Mouse (Mus musculus) limb, embryonic 15.5 days (tissue): ENCODE data around the gene Fam110a. TPM values are rescaled to one million over a fixed set of nuclear protein-coding genes. Genes with fewer than 3 reads are reported as not detected.

Experiments
- ATAC-seq: fragments of 200-750 bp; cut with Nextera tagmentation; 2 replicates; pipeline ENCODE4 v1.8.0; 2017; ENCODE audit warnings: low read depth, moderate TSS enrichment; ENCODE audit not compliant: insufficient number of reproducible peaks, low FRiP score, low TSS enrichment
- H3K27ac ChIP-seq: fragments of 300-500 bp; sonication (generic); 2 replicates; pipeline ENCODE4 v1.5.1; 2015; ENCODE audit warnings: moderate library complexity, mild to moderate bottlenecking, inconsistent platforms
- H3K27me3 ChIP-seq: fragments of 300-500 bp; sonication (generic); 2 replicates; pipeline ENCODE4 v1.6.1; 2015; ENCODE audit warnings: inconsistent platforms
- H3K36me3 ChIP-seq: fragments of 300-500 bp; sonication (generic); 2 replicates; pipeline ENCODE4 v1.6.1; 2015; ENCODE audit warnings: inconsistent platforms
- H3K4me1 ChIP-seq: fragments of 300-500 bp; sonication (generic); 2 replicates; pipeline ENCODE4 v1.6.1; 2015; ENCODE audit warnings: inconsistent platforms
- H3K4me2 ChIP-seq: fragments of 300-500 bp; sonication (generic); 2 replicates; pipeline ENCODE4 v1.6.1; 2015; ENCODE audit warnings: mild to moderate bottlenecking, inconsistent platforms
- H3K4me3 ChIP-seq: fragments of 300-500 bp; sonication (generic); 2 replicates; pipeline ENCODE4 v1.5.1; 2015; ENCODE audit warnings: mild to moderate bottlenecking, inconsistent platforms
- H3K9ac ChIP-seq: fragments of 300-500 bp; sonication (generic); 2 replicates; pipeline ENCODE4 v1.6.1; 2015; ENCODE audit warnings: inconsistent platforms
- H3K9me3 ChIP-seq: fragments of 300-500 bp; sonication (generic); 2 replicates; pipeline ENCODE4 v1.6.1; 2016; ENCODE audit warnings: inconsistent platforms
- WGBS: fragments of 180-500 bp; shearing (Covaris S2); methylation state at CpG from one replicate; pipeline ENCODE4 v1.1.7; 2015; 5-methylcytosine and 5-hydroxymethylcytosine counted together
- polyA plus RNA-seq: library from polyadenylated mRNA; unstranded; fragments of >200 nt; fragmentation: Nextera tagmentation; extraction: Ambion mirVana; gene quantifications from 2 replicates; pipeline ENCODE4 v1.2.1, GENCODE M21; 2015

Gene Fam110a
- polyA plus RNA-seq, 1 experiment from 2014 or later, result 23.3 TPM

DNA sequence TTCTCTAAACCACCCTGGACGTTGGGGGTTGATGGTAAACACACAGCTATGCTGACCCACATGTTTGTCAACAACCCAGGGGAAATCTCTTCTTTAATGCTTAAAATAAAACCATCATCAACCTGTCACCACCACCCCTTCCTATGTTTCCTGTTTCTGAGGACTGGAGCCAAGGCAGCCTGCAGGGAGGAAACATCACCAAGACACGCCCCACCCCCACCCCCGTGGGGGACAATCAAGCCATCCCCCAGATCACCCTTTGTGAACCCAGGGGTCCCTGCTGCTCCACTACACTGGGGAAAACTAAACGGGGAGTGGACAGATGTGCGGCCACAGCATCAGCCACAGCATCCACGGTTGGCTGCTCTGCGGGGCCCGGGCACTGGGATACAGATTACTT lies 11.6 kb downstream of the Fam110a start:
- Histone ChIP-seq H3K4me3 (no peak overlapping the region), H3K9me3 (no peaks in the 10 kb centered on the region), H3K4me1 (peaks cover 50% of the 10 kb centered on the region), H3K27me3 (peaks cover 7% of the 10 kb centered on the region), H3K9ac (no peak overlapping the region), H3K27ac (no peak overlapping the region), H3K4me2 (no peak overlapping the region), H3K36me3 (peaks cover 9% of the 10 kb centered on the region; the same call in 1 of the 2 replicates)
- 78% methylated on average over 8 of the region's 8 CpGs for WGBS
- ATAC-seq, result no peak

DNA sequence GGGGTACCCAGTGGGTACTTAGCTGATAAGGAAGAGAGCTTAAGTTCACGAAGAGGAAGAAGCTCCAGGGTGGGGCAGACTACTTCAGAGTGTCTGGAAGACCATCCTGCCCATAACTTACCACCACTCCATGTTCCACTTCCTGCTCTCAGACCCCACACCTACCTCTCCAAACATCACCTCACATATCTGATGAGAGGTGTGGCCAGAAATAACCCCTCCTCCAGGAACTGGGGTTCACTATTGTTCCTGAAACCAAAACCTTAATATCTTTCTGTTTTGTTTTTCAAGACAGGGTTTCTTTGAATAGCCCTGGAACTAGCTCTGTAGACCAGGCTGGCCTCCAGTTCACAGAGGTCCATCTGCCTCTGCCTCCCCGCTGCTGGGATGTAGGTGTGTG lies 12.2 kb downstream of the Fam110a start:
- peaks cover 2% of the 10 kb centered on the region; the same call in 1 of the 2 replicates for H3K27me3 ChIP-seq
- WGBS, result 79% methylated on average over 2 of the region's 2 CpGs
- H3K4me3 ChIP-seq, result no peak overlapping the region
- H3K4me2 ChIP-seq, result no peak overlapping the region
- H3K4me1 ChIP-seq, result peaks cover 51% of the 10 kb centered on the region
- peaks cover 9% of the 10 kb centered on the region; the same call in 1 of the 2 replicates for H3K36me3 ChIP-seq
- no peak overlapping the region for H3K9ac ChIP-seq
- H3K9me3 ChIP-seq, result no peaks in the 10 kb centered on the region
- ATAC-seq, result no peak
- no peak overlapping the region for H3K27ac ChIP-seq

DNA sequence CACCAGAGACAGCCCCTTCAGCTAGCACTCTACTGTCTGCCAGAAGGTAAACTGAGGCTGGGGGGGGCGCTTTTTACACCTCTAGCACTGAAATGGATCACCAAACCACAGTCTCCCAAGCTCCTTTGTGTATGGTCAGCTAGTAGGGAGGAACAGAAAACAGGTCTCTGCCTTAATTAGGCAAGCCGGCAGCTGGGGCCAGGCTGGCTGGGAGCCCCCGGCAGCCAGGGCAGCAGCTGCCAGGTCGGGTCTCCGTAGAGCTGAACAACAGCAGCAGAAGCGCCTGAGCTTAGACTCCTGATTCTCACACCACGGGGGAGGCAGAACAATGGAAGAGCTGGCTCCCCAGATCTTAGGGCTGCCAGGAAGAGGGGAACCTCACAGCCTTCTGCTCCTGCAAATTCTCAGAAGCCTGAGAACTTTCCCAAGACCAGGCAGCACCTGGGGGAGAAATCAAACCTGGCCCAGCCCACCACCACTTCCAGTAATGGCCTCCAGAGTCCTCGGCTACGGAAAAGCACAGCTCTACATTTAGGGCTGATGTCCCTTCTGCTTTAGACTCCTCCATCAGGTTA lies 12.8 kb downstream of the Fam110a start:
- no peaks in the 10 kb centered on the region for H3K9me3 ChIP-seq
- no peak for ATAC-seq
- no peak overlapping the region for H3K9ac ChIP-seq
- no peak overlapping the region for H3K4me3 ChIP-seq
- 20% methylated on average over 9 of the region's 9 CpGs for WGBS
- H3K4me1 ChIP-seq, result peaks cover 51% of the 10 kb centered on the region
- H3K27ac ChIP-seq, result peak overlapping the region; percentile 33; the same call in 1 of the 2 replicates
- H3K27me3 ChIP-seq, result no peaks in the 10 kb centered on the region
- no peak overlapping the region for H3K4me2 ChIP-seq
- peaks cover 9% of the 10 kb centered on the region; the same call in 1 of the 2 replicates for H3K36me3 ChIP-seq

- no peak for ATAC-seq
- Histone ChIP-seq H3K4me3 (no peak overlapping the region), H3K4me1 (peaks cover 33% of the 10 kb centered on the region)
Measured at GRCm38 (mm10) chr2:151964052-151964451, 16.0 kb downstream of the Fam110a start.

DNA sequence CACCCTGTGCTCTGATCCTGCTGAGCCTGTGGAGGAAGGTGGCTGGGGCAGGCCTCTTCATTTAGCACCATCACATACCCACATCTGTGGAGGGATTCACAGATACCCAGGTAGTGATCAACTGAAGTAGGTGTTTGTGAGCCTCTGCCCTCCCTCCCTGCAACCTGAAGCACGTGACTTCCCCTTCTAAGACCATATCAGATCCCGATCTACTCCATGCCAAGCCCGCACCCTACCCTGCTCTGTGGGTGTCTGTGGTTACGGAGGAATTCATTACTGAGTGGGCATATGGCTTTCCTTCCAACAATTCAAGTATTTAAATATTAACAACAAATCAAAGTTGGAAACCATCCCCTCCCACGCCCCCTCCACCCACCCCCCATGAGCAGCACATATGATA lies 16.7 kb downstream of the Fam110a start:
- H3K4me2 ChIP-seq, result no peak overlapping the region
- WGBS, result 77% methylated on average over 5 of the region's 5 CpGs
- H3K27me3 ChIP-seq, result no peaks in the 10 kb centered on the region
- H3K9ac ChIP-seq, result no peak overlapping the region
- H3K4me3 ChIP-seq, result no peak overlapping the region
- ATAC-seq, result no peak
- H3K4me1 ChIP-seq, result peaks cover 33% of the 10 kb centered on the region
- H3K27ac ChIP-seq, result peak overlapping the region; percentile 43; the same call in 1 of the 2 replicates
- no peaks in the 10 kb centered on the region for H3K9me3 ChIP-seq
- H3K36me3 ChIP-seq, result no peaks in the 10 kb centered on the region

More at GRCm38 (mm10) chr2:151964052-151964451, 16.0 kb downstream of the Fam110a start:
- no peak overlapping the region for H3K9ac ChIP-seq
- H3K27ac ChIP-seq, result no peak overlapping the region
- no peaks in the 10 kb centered on the region for H3K36me3 ChIP-seq
- no peak overlapping the region for H3K4me2 ChIP-seq
- no peaks in the 10 kb centered on the region for H3K9me3 ChIP-seq
- H3K27me3 ChIP-seq, result no peaks in the 10 kb centered on the region
- WGBS, result 10% methylated on average over 9 of the region's 9 CpGs

GRCm38 (mm10) chr2:151962474-151962873 lies 17.5 kb downstream of the Fam110a start:
- ATAC-seq, result peak; percentile 58; the same call in 1 of the 2 replicates
- Histone ChIP-seq H3K27ac (peak overlapping the region; percentile 43; the same call in 1 of the 2 replicates), H3K9ac (no peak overlapping the region), H3K4me3 (no peak overlapping the region), H3K4me2 (0 out of 2 replicates have a peak overlapping the region, but pooled peaks have one; percentile 12), H3K9me3 (no peaks in the 10 kb centered on the region), H3K27me3 (no peaks in the 10 kb centered on the region), H3K36me3 (no peaks in the 10 kb centered on the region), H3K4me1 (peaks cover 33% of the 10 kb centered on the region)
- WGBS, result 44% methylated on average over 10 of the region's 10 CpGs

GRCm38 (mm10) chr2:151961284-151962196 lies 18.5 kb downstream of the Fam110a start:
- no peak for ATAC-seq
- no peaks in the 10 kb centered on the region for H3K27me3 ChIP-seq
- WGBS, result 54% methylated on average over 9 of the region's 9 CpGs
- no peak overlapping the region for H3K4me3 ChIP-seq
- H3K4me1 ChIP-seq, result peaks cover 28% of the 10 kb centered on the region
- H3K4me2 ChIP-seq, result no peak overlapping the region
- no peak overlapping the region for H3K9ac ChIP-seq
- no peaks in the 10 kb centered on the region for H3K36me3 ChIP-seq
- peak overlapping the region; percentile 44; the same call in 1 of the 2 replicates for H3K27ac ChIP-seq
- no peaks in the 10 kb centered on the region for H3K9me3 ChIP-seq

DNA sequence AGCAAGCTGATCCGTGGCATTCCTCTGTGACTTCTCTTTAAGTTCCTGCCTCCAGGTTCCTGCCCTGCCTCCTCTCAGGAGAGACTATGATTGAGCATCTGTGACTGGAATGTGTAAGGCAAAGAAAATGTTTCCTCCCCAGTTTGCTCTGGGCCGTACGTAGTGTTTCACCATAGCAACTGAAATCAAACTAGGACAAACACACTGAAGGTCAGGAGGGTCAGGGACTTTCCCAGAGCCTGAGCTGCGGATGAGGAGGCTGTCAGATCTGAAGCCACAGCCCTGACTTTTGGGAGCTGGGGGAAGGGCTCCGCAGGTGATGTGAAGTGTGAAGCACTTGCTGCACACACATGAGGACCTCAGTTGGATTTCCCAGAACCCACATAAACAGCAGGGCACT lies 20.7 kb downstream of the Fam110a start:
- H3K4me3 ChIP-seq, result no peak overlapping the region
- H3K4me2 ChIP-seq, result no peak overlapping the region
- H3K4me1 ChIP-seq, result peaks cover 25% of the 10 kb centered on the region
- H3K9ac ChIP-seq, result no peak overlapping the region
- WGBS, result 36% methylated on average over 5 of the region's 5 CpGs
- no peaks in the 10 kb centered on the region for H3K27me3 ChIP-seq
- no peak for ATAC-seq
- H3K27ac ChIP-seq, result no peak overlapping the region
- no peaks in the 10 kb centered on the region for H3K9me3 ChIP-seq
- H3K36me3 ChIP-seq, result no peaks in the 10 kb centered on the region

DNA sequence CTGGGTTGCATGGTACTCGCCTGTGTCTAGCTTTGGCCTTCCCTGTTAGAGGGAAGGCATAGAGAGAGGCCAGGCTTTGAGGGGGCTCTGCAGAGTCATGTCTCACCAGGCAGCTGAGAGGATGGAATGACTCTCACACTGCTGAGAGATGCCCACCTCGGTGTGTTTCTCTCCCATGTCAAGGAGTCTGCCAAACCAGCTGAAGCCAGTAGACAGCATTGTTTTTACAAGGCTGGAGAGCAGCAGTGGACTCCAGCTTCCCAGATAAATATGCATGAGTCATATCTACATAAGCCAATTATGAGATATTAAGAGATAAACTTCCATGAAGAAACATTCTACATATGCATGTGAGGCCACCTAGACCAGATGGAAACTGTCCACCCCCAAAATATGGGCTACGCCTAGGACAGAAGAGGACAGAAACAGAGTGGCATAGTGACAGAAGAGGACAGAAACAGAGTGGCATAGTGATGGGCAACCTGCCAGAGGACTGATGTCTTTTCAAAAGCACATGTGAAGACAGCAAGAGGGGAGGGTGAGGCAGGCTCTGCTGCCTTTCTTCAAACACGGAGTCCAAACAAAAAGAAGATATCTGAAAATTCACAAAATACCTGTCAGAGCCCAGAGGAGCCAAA lies 23.4 kb downstream of the Fam110a start:
- Histone ChIP-seq H3K9me3 (no peaks in the 10 kb centered on the region), H3K4me1 (peaks cover 3% of the 10 kb centered on the region; the same call in 1 of the 2 replicates), H3K27ac (no peak overlapping the region), H3K36me3 (no peaks in the 10 kb centered on the region), H3K4me3 (no peak overlapping the region), H3K4me2 (no peak overlapping the region), H3K9ac (no peak overlapping the region), H3K27me3 (no peaks in the 10 kb centered on the region)
- no peak for ATAC-seq
- WGBS, result 79% methylated on average over 4 of the region's 4 CpGs

GRCm38 (mm10) chr2:151953665-151954064 lies 26.4 kb downstream of the Fam110a start:
- no peak overlapping the region for H3K4me3 ChIP-seq
- 88% methylated on average over 8 of the region's 8 CpGs for WGBS

GRCm38 (mm10) chr2:151949082-151949774 lies 30.8 kb downstream of the Fam110a start:
- Histone ChIP-seq H3K36me3 (no peaks in the 10 kb centered on the region), H3K27ac (no peak overlapping the region), H3K4me1 (no peaks in the 10 kb centered on the region), H3K4me3 (no peak overlapping the region), H3K4me2 (no peak overlapping the region), H3K27me3 (no peaks in the 10 kb centered on the region), H3K9ac (no peak overlapping the region), H3K9me3 (no peaks in the 10 kb centered on the region)
- no peak for ATAC-seq
- 77% methylated on average over 2 of the region's 2 CpGs for whole genome bisulfite sequencing

More at GRCm38 (mm10) chr2:151953665-151954064, 26.4 kb downstream of the Fam110a start:
- H3K4me1 ChIP-seq, result no peaks in the 10 kb centered on the region
- H3K4me2 ChIP-seq, result no peak overlapping the region
- H3K9ac ChIP-seq, result no peak overlapping the region
- H3K36me3 ChIP-seq, result no peaks in the 10 kb centered on the region
- no peak for ATAC-seq
- H3K9me3 ChIP-seq, result no peaks in the 10 kb centered on the region
- H3K27ac ChIP-seq, result no peak overlapping the region
- no peaks in the 10 kb centered on the region for H3K27me3 ChIP-seq
